ENCODE assay signal across 13 mouse cellular contexts in genomic region chr15:96634670-96635405, GRCm38 (mm10). TPM values are rescaled to one million over a fixed set of nuclear protein-coding genes. Genes with fewer than 3 reads are reported as not detected.
DNase-seq lines count a peak whose midpoint lies in the region; ATAC-seq and TF ChIP-seq lines count a peak whose summit lies in the region.
"Had no signal": no experiment of that assay in that cellular context is flagged by ENCODE, and none has a peak within 500 bp of the region (broad histone marks: within the 10 kb centered on the region; RNA-seq: fewer than 3 reads in every experiment).

No protein-coding gene starts in this region.

- H3K4me2 ChIP-seq in intestine, postnatal 0 days (replicated peaks; ENCODE audit: low read depth) = peak overlapping the region; percentile 1; the same call in 1 of the 2 replicates
- H3K4me2 ChIP-seq in intestine, embryonic 16.5 days (ENCODE audit: low read depth, low read length) = no peak overlapping the region
- H3K4me2 ChIP-seq: liver, embryonic 11.5 days; midbrain, embryonic 13.5 days had no signal

- peaks cover 13% of the 10 kb centered on the region; the same call in 1 of the 2 replicates for H3K36me3 ChIP-seq in intestine, postnatal 0 days (ENCODE audit: control insufficient read depth, insufficient read depth)
- peaks cover 15% of the 10 kb centered on the region for H3K36me3 ChIP-seq in intestine, embryonic 16.5 days (ENCODE audit: control insufficient read depth, insufficient read depth, low read length)
- H3K36me3 ChIP-seq in ES-Bruce4 (ENCODE audit: control insufficient read depth, insufficient read depth, low read length, poor library complexity, severe bottlenecking) = no peaks in the 10 kb centered on the region

- no peaks in the 10 kb centered on the region for H3K27me3 ChIP-seq in intestine, postnatal 0 days (replicated peaks; ENCODE audit: control insufficient read depth, insufficient read depth, low read length)
- H3K27me3 ChIP-seq in intestine, embryonic 16.5 days (replicated peaks; ENCODE audit: control insufficient read depth, insufficient read depth, low read length) = no peaks in the 10 kb centered on the region
- H3K27me3 ChIP-seq in ES-Bruce4 (ENCODE audit: control insufficient read depth, insufficient read depth, low read length, poor library complexity, severe bottlenecking) = no peaks in the 10 kb centered on the region
- H3K27me3 ChIP-seq: midbrain, embryonic 13.5 days had no signal

- TF ChIP-seq CTCF in intestine, postnatal 0 days (IDR thresholded peaks at IDR 0.05; ENCODE audit: low read depth) = no peak
- TF ChIP-seq CTCF in ES-Bruce4 (IDR thresholded peaks at IDR 0.05; ENCODE audit: low read depth, low read length) = no peak
- TF ChIP-seq CTCF in layer of hippocampus, adult 2 months (conservative IDR thresholded peaks at IDR 0.05) = no peak

- ATAC-seq in intestine, postnatal 0 days = no peak
- ATAC-seq in intestine, embryonic 16.5 days = no peak
- no peak for ATAC-seq in monocyte, adult 5-6 weeks (replicated peaks; ENCODE audit: insufficient number of reproducible peaks, low FRiP score, low TSS enrichment, poor library complexity, severe bottlenecking)
- ATAC-seq: hindbrain, postnatal 0 days; midbrain, embryonic 13.5 days had no signal

- WGBS in intestine, postnatal 0 days = 77% methylated on average over 19 of the region's 19 CpGs
- WGBS in intestine, embryonic 16.5 days = 76% methylated on average over 19 of the region's 19 CpGs

- H3K4me3 ChIP-seq in intestine, postnatal 0 days (ENCODE audit: low read depth, low read length) = no peak overlapping the region
- no peak overlapping the region for H3K4me3 ChIP-seq in intestine, embryonic 16.5 days (ENCODE audit: low read length)
- peak overlapping the region; percentile 51 for H3K4me3 ChIP-seq in ES-Bruce4 (ENCODE audit: low read depth, low read length)
- no peak overlapping the region for H3K4me3 ChIP-seq in layer of hippocampus, adult 2 months
- H3K4me3 ChIP-seq: erythroblast, embryonic 14.5 days; midbrain, embryonic 13.5 days had no signal

- peak; percentile 83 for TF ChIP-seq EP300 in ES-Bruce4 (IDR thresholded peaks at IDR 0.05; ENCODE audit: insufficient read depth, low read depth, low read length)

- 0 out of 2 replicates have a peak, but pooled peaks cover 10% of the 10 kb centered on the region for H3K4me1 ChIP-seq in intestine, postnatal 0 days (replicated peaks; ENCODE audit: control insufficient read depth, insufficient read depth, low read length)
- peaks cover 13% of the 10 kb centered on the region for H3K4me1 ChIP-seq in intestine, embryonic 16.5 days (ENCODE audit: control insufficient read depth, insufficient read depth, low read length)
- H3K4me1 ChIP-seq in ES-Bruce4 (ENCODE audit: control insufficient read depth, insufficient read depth, low read length) = peaks cover 4% of the 10 kb centered on the region

- TF ChIP-seq POLR2A in ES-Bruce4 (IDR thresholded peaks at IDR 0.05; ENCODE audit: insufficient read depth, low read length) = no peak

- H3K27ac ChIP-seq in intestine, postnatal 0 days (ENCODE audit: low read depth, low read length) = no peak overlapping the region
- no peak overlapping the region for H3K27ac ChIP-seq in intestine, embryonic 16.5 days (ENCODE audit: low read length)
- H3K27ac ChIP-seq in ES-Bruce4 (ENCODE audit: insufficient read depth, low read length) = peak overlapping the region; percentile 89
- no peak overlapping the region for H3K27ac ChIP-seq in layer of hippocampus, adult 2 months
- H3K27ac ChIP-seq: hindbrain, postnatal 0 days; midbrain, embryonic 13.5 days had no signal

- no peaks in the 10 kb centered on the region for H3K9me3 ChIP-seq in intestine, postnatal 0 days (ENCODE audit: control insufficient read depth)
- peaks cover 4% of the 10 kb centered on the region; the same call in 1 of the 2 replicates for H3K9me3 ChIP-seq in intestine, embryonic 16.5 days (ENCODE audit: control insufficient read depth, low read length)
- no peaks in the 10 kb centered on the region; the same call in 1 of the 2 replicates for H3K9me3 ChIP-seq in ES-Bruce4 (replicated peaks; ENCODE audit: control insufficient read depth, insufficient read depth, low read length, poor library complexity, severe bottlenecking)

- no peak overlapping the region for H3K9ac ChIP-seq in intestine, postnatal 0 days (ENCODE audit: low read depth, low read length)
- no peak overlapping the region for H3K9ac ChIP-seq in intestine, embryonic 16.5 days (ENCODE audit: low read depth, low read length)
- H3K9ac ChIP-seq in ES-Bruce4 (ENCODE audit: low read depth, poor library complexity, severe bottlenecking) = peak overlapping the region; percentile 16; the same call in 1 of the 2 replicates
- H3K9ac ChIP-seq: midbrain, embryonic 13.5 days had no signal

- DNase-seq in 3T3-L1 (ENCODE audit: low read depth, low spot score) = peak; percentile 69
- DNase-seq in forelimb bud, embryonic 11.5 days (ENCODE audit: low read depth, low spot score) = peak; percentile 52
- no peak for DNase-seq in layer of hippocampus, adult 2 months (ENCODE audit: low spot score in 2 of 2)
- DNase-seq: cerebellum, adult 2 months; right cerebral cortex, postnatal 25 days had no signal

RNA-seq across cellular contexts. Expression of gene Slc38a1, which starts 7.9 kb away (rescaled TPM):
- polyA plus RNA-seq in intestine, postnatal 0 days (2015; fragmentation: Nextera tagmentation; extraction: Ambion mirVana) = 78.6 and 79.8 TPM in 2 replicates
- 111 and 116 TPM in 2 replicates for polyA plus RNA-seq in intestine, embryonic 16.5 days (2015; fragmentation: Nextera tagmentation; extraction: Ambion mirVana)
- polyA plus RNA-seq in ES-Bruce4 (2011; ENCODE audit: insufficient read depth, insufficient read length, low read depth, missing spikeins) = 88.4 and 90.3 TPM in 2 replicates
- 60.2 to 115 TPM (median 76.1 TPM) in 3 replicates for total RNA-seq in monocyte, adult 5-6 weeks (2017)
- 10 to 100 TPM; 78.9 to 80.9 TPM for total RNA-seq in layer of hippocampus, adult 2 months (2021)

Comparison
In these comparisons a context has a peak if more than half of its experiments do, and no peak if none do; other contexts are left out.
1. DNase-seq: peak in 3T3-L1 (single experiment) and forelimb bud, embryonic 11.5 days (single experiment); none in layer of hippocampus, adult 2 months (0 of 2).